Mouse (Mus musculus) midbrain, embryonic 10.5 days (tissue): ENCODE results near the gene Glb1l3. TPM values are rescaled to one million over a fixed set of nuclear protein-coding genes. Genes with fewer than 3 reads are reported as not detected.
"Not testable (repeated sequence)": the region's sequence is repeated elsewhere in the genome, so short reads cannot be mapped to it uniquely, and the experiment has no call there.

Experiments
- DNase-seq: peaks from one replicate; pipeline ENCODE4 v3.0.0-alpha.2; 2017; ENCODE audit warnings: low spot score
- H3K27ac ChIP-seq: fragments of 300-500 bp; sonication (generic); replicated peaks from 2 replicates; pipeline ENCODE4 v1.5.1; 2016; ENCODE audit warnings: mild to moderate bottlenecking
- H3K27me3 ChIP-seq: fragments of 300-500 bp; sonication (generic); 2 replicates; pipeline ENCODE4 v1.6.1; 2016; ENCODE audit warnings: low read depth, mild to moderate bottlenecking; ENCODE audit not compliant: poor library complexity, severe bottlenecking
- H3K36me3 ChIP-seq: fragments of 300-500 bp; sonication (generic); 2 replicates; pipeline ENCODE4 v1.6.1; 2016; ENCODE audit warnings: mild to moderate bottlenecking, moderate library complexity
- H3K4me1 ChIP-seq: fragments of 300-500 bp; sonication (generic); 2 replicates; pipeline ENCODE4 v1.6.1; 2016
- H3K4me3 ChIP-seq: fragments of 300-500 bp; sonication (generic); 2 replicates; pipeline ENCODE4 v1.5.1; 2016; ENCODE audit warnings: mild to moderate bottlenecking, moderate library complexity
- H3K9me3 ChIP-seq: fragments of 300-500 bp; sonication (generic); replicated peaks from 2 replicates; pipeline ENCODE4 v1.6.1; 2016; ENCODE audit warnings: mild to moderate bottlenecking
- WGBS: fragments of 180-500 bp; shearing (Covaris S2); methylation state at CpG from one replicate; pipeline ENCODE4 v1.1.7; 2016; 5-methylcytosine and 5-hydroxymethylcytosine counted together
- polyA plus RNA-seq: library from polyadenylated mRNA; unstranded; fragments of >200 nt; fragmentation: Nextera tagmentation; extraction: Ambion mirVana; gene quantifications from 2 replicates; pipeline ENCODE4 v1.2.1, GENCODE M21; 2016

Gene Glb1l3
- polyA plus RNA-seq = not detected in 2 replicates

DNA sequence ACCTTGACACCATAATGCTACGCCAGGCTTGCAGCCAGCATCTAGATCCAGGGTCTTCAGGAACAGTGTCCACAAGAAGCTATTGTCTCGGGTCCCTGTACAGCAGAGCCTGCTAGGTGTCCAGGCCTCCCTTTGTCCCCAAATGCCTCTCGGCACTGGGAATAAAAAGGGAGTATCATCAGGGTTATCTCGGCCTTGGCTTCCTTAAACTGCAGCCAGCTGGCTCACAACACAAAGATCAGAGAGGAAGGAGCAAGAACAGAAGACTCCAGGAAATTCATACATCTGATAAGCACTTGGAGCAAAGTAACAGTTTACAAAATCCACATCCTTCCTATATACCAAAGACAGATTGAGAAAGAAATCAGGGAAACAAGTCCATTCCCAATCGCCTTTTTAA lies at the start of gene Glb1l3:
Gene Glb1l3 (minus strand): TSS at position 140 of the 400 bp plus-strand sequence.
- no peaks in the 10 kb centered on the region for H3K9me3 ChIP-seq
- no peak for DNase-seq
- WGBS = 89% methylated on average over 5 of the region's 5 CpGs
- H3K4me1 ChIP-seq = no peaks in the 10 kb centered on the region
- no peaks in the 10 kb centered on the region for H3K36me3 ChIP-seq
- no peak within 1 kb of the TSS for H3K4me3 ChIP-seq
- no peaks in the 10 kb centered on the region for H3K27me3 ChIP-seq
- no peak within 1 kb of the TSS for H3K27ac ChIP-seq

DNA sequence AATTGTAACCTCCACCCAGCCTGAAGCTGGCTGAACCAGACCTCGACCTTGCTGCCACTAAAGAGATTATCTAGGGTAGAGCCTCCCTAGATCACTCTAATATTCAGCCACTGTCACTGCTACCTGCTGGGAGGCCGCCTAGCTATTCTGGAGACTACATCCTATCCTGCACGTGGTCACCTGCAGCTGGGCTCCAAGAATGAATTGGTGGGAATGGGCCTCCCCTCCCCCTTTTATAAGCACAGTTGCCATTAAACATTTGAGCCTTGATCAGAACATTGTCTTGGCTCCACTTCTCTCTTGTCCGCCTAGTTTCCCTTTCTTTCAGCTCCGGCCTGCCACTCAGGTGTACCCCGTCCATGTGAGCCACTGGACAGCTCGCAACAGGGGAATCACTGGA lies 9.2 kb upstream of the Glb1l3 start:
- not testable (repeated sequence) for H3K27ac ChIP-seq, H3K4me3 ChIP-seq, H3K27me3 ChIP-seq, H3K4me1 ChIP-seq, H3K9me3 ChIP-seq, H3K36me3 ChIP-seq, DNase-seq
- 80% methylated on average over 7 of the region's 7 CpGs for WGBS

DNA sequence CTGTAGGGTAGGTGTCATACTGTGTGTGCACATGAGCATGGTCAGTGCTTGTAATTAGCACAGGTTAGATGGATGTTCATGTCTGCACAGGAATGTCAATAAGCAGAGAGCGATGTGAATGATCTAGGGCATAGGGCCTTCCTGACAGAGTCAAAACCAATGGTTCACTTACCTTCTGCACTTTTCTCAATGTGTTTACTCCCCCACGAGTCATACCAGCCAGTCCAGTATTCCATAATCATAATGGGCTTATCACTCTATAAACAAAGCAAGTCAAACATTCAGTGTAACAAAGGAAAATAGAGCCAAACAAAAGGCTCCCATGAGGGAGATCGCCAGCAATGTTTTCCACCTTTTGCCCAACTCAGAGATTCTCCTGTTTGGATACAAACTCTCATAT lies 29.6 kb downstream of the Glb1l3 start:
- H3K4me3 ChIP-seq = no peak overlapping the region
- DNase-seq = no peak
- no peaks in the 10 kb centered on the region for H3K9me3 ChIP-seq
- WGBS = 84% methylated on average over 3 of the region's 3 CpGs
- no peaks in the 10 kb centered on the region for H3K27me3 ChIP-seq
- H3K4me1 ChIP-seq = no peaks in the 10 kb centered on the region; the same call in 1 of the 2 replicates
- H3K27ac ChIP-seq = no peak overlapping the region
- H3K36me3 ChIP-seq = no peaks in the 10 kb centered on the region

GRCm38 (mm10) chr9:26819942-26820341 lies 40.7 kb downstream of the Glb1l3 start:
- WGBS = 76% methylated on average over 1 of the region's 1 CpGs
- no peaks in the 10 kb centered on the region for H3K4me1 ChIP-seq
- H3K36me3 ChIP-seq = no peaks in the 10 kb centered on the region

DNA sequence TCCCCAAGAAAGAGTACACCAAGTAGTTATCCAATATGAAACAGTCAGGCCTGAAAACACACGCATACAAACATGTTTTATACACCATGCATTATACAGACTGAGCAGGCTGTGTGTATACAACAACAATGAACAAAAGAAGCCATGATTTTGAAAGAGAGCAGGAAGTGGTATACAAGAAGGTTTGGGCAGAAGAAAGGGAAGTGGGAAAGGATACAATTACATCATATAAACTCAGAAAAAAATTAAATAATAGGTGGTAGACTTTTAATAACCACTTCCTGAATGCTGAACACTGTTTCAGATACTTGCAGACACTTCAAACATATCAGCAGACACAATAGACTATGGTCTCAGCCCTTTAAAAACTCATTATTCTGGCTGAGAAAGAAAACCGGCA lies 52.0 kb downstream of the Glb1l3 start:
- no peak overlapping the region for H3K27ac ChIP-seq
- WGBS = 90% methylated on average over 2 of the region's 2 CpGs
- H3K36me3 ChIP-seq = no peaks in the 10 kb centered on the region
- no peaks in the 10 kb centered on the region for H3K27me3 ChIP-seq
- DNase-seq = no peak
- no peaks in the 10 kb centered on the region for H3K9me3 ChIP-seq
- H3K4me1 ChIP-seq = peaks cover 19% of the 10 kb centered on the region
- no peak overlapping the region for H3K4me3 ChIP-seq

More at GRCm38 (mm10) chr9:26819942-26820341, 40.7 kb downstream of the Glb1l3 start:
- DNase-seq = no peak
- no peak overlapping the region for H3K4me3 ChIP-seq
- H3K9me3 ChIP-seq = no peaks in the 10 kb centered on the region
- no peak overlapping the region for H3K27ac ChIP-seq
- H3K27me3 ChIP-seq = no peaks in the 10 kb centered on the region

DNA sequence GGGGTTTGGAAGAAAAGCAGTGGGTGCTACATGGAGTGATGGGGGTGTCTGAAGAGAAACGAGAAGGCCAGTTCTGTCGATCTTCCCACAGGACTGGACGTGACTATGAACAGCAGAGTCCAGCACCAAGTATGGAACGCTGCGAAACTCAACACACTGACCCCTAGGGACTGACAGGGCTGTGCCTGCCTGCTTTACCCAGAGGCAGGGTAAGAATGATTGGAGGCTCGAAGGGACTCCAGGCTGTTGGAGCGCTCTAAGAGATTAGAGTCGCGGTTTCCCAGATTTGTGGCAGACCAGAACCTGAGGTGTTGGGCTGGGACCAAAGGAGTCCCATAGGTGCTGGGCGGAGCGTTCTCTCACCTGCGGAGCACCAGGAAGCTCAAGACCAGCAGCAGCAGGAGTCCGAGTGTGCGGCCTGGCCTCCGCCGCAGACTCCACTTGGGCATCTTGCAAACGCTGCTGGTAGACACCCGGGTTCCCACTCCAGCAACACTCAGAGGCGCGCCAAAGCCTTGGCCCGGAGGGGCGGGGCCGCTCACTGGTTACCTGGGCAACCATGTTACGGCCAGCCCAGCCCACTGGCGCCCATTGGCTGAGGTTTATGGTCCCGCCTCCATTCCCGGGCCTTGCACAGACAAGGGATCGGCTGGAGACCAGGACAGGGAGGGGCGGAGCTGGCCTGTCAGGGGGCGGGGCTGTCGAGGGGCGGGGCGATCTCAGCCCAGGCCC lies 54.6 kb downstream of the Glb1l3 start, which contains the start of gene Glb1l2:
Gene Glb1l2 (minus strand): TSS at position 534 of the 732 bp plus-strand sequence.
- H3K27me3 ChIP-seq = no peaks in the 10 kb centered on the region
- 2% methylated on average over 33 of the region's 33 CpGs for WGBS
- H3K9me3 ChIP-seq = no peaks in the 10 kb centered on the region
- no peaks in the 10 kb centered on the region for H3K36me3 ChIP-seq
- peak within 1 kb of the TSS; percentile 86 for H3K27ac ChIP-seq
- DNase-seq = peak; percentile 98
- peak within 1 kb of the TSS; percentile 65 for H3K4me3 ChIP-seq
- peaks cover 22% of the 10 kb centered on the region for H3K4me1 ChIP-seq

DNA sequence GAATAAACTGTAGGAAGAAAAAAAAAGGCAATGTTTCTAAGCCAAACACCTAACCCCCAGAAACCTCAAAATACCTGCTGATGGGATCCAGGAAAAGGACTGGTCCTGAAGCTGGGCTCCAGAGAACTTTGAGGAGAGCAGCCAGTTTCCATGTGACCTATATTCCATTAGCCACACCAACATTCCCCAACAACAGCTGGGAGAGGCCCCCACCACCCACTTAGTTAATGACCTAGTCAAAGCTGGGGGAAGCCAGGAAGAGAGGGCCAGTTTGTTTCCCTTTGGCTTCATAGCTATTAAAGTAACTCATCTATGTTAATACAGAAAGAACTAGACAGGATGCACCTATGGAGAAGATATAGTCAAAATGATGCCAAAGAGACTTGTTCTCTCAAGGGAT lies 56.4 kb downstream of the Glb1l3 start:
- H3K36me3 ChIP-seq = no peaks in the 10 kb centered on the region

DNA sequence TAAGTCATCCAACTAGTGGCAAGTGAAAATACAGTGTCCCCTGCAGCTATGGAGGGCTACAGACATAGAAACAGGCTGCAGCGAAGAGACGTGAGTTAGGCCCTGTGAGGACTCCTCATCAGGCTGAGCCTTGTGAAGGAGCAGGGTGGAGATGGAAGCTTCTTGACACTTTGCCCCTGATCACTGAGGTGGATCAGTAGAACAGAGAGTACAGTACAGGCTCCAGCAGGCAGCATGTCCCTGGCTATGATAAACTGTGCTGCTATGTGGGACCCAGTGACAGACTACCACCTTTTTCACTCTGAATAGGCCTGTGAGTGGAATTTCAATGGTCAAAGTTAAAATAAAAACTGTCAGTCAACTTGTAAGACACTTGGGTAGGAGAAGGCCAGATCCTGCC lies 60.3 kb downstream of the Glb1l3 start:
- no peak for DNase-seq
- Histone ChIP-seq H3K27ac (no peak overlapping the region), H3K27me3 (no peaks in the 10 kb centered on the region), H3K4me3 (no peak overlapping the region), H3K4me1 (peaks cover 8% of the 10 kb centered on the region), H3K36me3 (no peaks in the 10 kb centered on the region), H3K9me3 (no peaks in the 10 kb centered on the region)
- 97% methylated on average over 2 of the region's 2 CpGs for WGBS

More for the DNA sequence above, 56.4 kb downstream of the Glb1l3 start:
- H3K4me3 ChIP-seq = no peak overlapping the region
- H3K27ac ChIP-seq = no peak overlapping the region
- no peak for DNase-seq
- peaks cover 22% of the 10 kb centered on the region for H3K4me1 ChIP-seq
- H3K27me3 ChIP-seq = no peaks in the 10 kb centered on the region
- no peaks in the 10 kb centered on the region for H3K9me3 ChIP-seq

GRCm38 (mm10) chr9:26798731-26799130 lies 62.0 kb downstream of the Glb1l3 start:
- no peak overlapping the region for H3K4me3 ChIP-seq
- peaks cover 2% of the 10 kb centered on the region; the same call in 1 of the 2 replicates for H3K4me1 ChIP-seq
- 92% methylated on average over 1 of the region's 1 CpGs for WGBS
- DNase-seq = no peak
- H3K36me3 ChIP-seq = no peaks in the 10 kb centered on the region
- H3K27ac ChIP-seq = no peak overlapping the region
- no peaks in the 10 kb centered on the region for H3K9me3 ChIP-seq
- H3K27me3 ChIP-seq = no peaks in the 10 kb centered on the region

DNA sequence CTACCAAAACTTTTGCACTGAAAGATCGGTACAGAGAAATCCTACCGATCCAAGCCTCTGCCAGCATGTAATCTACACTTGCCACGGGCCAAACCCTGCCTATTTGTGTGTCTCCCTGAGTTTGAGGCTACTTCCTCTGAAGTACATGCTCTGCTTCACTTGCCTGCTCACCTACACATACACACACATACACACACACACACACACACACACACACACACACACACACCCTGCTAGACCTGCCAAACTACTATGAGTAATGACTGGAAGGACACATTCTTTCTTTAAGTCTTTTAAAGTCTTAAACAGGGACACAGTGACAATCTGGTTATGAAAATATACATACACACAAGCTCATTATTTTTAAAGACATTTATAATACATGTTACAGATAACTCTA lies 62.5 kb downstream of the Glb1l3 start:
- Histone ChIP-seq H3K4me3 (no peak overlapping the region), H3K9me3 (no peaks in the 10 kb centered on the region), H3K36me3 (no peaks in the 10 kb centered on the region), H3K4me1 (no peaks in the 10 kb centered on the region), H3K27me3 (no peaks in the 10 kb centered on the region), H3K27ac (no peak overlapping the region)
- 94% methylated on average over 3 of the region's 3 CpGs for WGBS
- DNase-seq = no peak

- Histone ChIP-seq H3K27me3 (no peaks in the 10 kb centered on the region), H3K4me3 (no peak overlapping the region), H3K4me1 (no peaks in the 10 kb centered on the region), H3K36me3 (no peaks in the 10 kb centered on the region), H3K27ac (no peak overlapping the region), H3K9me3 (no peaks in the 10 kb centered on the region)
- DNase-seq = no peak
- WGBS = 78% methylated on average over 3 of the region's 3 CpGs
Observed at GRCm38 (mm10) chr9:26792829-26793228, 67.9 kb downstream of the Glb1l3 start.

GRCm38 (mm10) chr9:26783414-26783975 lies 77.2 kb downstream of the Glb1l3 start:
- Histone ChIP-seq H3K9me3 (no peaks in the 10 kb centered on the region), H3K27ac (no peak overlapping the region), H3K27me3 (no peaks in the 10 kb centered on the region), H3K36me3 (no peaks in the 10 kb centered on the region), H3K4me3 (no peak overlapping the region), H3K4me1 (peaks cover 5% of the 10 kb centered on the region; the same call in 1 of the 2 replicates)
- WGBS = 73% methylated on average over 7 of the region's 7 CpGs
- no peak for DNase-seq

GRCm38 (mm10) chr9:26778421-26778820 lies 82.3 kb downstream of the Glb1l3 start:
- no peaks in the 10 kb centered on the region for H3K36me3 ChIP-seq
- no peaks in the 10 kb centered on the region for H3K27me3 ChIP-seq
- no peak overlapping the region for H3K4me3 ChIP-seq
- DNase-seq = no peak
- H3K27ac ChIP-seq = no peak overlapping the region
- WGBS = 89% methylated on average over 7 of the region's 7 CpGs
- peaks cover 1% of the 10 kb centered on the region; the same call in 1 of the 2 replicates for H3K4me1 ChIP-seq
- no peaks in the 10 kb centered on the region for H3K9me3 ChIP-seq
